Mouse (Mus musculus): ENCODE results near the gene Fam216a. TPM values are rescaled to one million over a fixed set of nuclear protein-coding genes. Genes with fewer than 3 reads are reported as not detected.
A peak's percentile ranks its signal among the peaks of the same experiment; 100 is the strongest.
"Not testable (repeated sequence)": the region's sequence is repeated elsewhere in the genome, so short reads cannot be mapped to it uniquely, and the experiment has no call there.

The Fam216a gene
- 10 to 100 TPM; 73.8 to 78.8 TPM for total RNA-seq (2021)

DNA sequence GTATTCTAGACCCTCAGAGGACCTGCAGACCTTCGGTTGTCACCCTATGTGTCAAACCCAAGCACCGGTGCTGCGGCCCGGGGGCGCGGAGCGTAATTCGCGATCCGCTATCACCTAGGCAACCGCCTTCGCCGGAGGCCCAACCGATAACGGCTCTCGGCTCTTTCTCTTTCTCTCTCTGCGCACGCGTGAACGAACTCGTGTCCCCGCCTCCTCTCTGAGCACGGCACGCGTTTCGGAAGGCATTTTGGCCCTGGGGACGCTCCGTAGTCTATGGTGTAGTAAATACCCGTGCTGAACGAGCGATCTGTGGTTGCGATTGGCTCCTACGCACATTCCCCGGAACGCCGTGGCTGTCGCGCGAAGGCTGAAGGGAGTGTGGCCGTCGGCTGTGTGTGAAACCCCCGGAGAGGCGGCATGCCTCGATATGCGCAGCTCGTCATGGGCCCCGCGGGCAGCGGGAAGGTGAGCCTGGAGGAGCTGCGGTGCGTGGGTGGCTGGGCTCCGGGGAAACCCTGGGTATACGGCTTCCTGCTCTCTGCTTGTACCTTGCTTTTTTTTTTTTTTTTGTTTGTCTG, at the start of gene Fam216a:
TSS of gene Fam216a (minus strand) at position 173 of the 578 bp plus-strand sequence.
- DNase-seq (ENCODE audit: extremely low spot score in 1 of 2, low spot score in 1 of 2): peak; percentile 99

DNA sequence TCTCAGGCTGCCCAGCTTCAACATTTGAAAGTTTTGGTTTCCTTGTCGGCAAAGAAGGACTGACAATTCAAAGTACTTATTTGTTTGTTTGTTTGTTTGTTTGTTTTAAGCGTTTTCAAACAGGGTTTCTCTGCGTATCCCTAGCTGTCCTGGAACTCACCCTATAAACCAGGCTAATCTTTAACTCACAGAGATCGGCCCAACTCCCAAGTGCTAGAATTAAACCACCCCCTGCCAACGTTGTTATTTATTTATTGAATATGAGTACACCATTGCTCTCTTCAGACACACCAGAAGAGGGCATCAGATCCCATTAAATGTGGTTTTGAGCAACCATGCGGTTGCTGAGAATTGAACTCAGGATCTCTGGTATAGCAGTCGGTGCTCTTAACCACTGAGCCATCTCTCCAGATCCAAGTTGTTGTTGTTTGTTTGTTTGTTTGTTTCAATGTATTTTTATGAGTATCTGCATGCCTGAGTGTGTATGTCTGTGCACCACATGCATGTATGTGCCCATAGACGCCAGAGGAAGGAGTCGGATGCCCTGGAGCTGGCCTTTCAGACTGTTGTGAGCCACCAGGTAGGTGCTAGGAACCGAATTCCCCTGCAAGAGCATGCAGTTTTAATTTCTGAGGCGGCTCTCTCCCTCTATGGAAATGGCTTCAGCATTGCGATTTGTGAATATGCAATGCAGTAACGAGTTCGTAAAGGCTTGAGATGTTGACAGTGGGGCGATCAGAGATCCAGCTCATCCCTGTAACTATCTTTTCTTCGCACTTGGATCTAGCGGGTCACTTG, 49.3 kb upstream of the Fam216a start, which contains the start of gene Anapc7:
TSS of gene Anapc7 (plus strand) at position 423 of the 798 bp plus-strand sequence.
- no peak for DNase-seq (ENCODE audit: extremely low spot score in 1 of 2, low spot score in 1 of 2)

DNA sequence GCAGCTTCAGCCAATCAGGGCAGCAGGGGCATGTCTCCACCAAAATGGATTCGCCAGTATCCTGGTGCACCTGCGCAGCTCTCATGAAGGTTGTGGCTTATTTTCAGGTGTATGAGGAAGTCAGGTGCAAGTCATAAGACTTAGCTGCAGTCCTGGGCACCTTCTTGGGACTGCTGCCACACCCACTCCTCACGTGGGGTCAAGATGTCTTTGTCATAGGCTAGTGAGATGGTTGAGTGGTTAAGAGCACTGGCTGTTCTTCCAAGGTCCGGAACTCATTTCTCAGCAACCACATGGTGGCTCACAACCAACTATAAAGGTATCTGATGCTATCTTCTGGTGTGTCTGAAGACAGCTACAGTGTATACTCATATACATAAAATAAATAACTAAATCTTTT, 48.5 kb upstream of the Fam216a start:
- not testable (repeated sequence) for DNase-seq (ENCODE audit: extremely low spot score in 1 of 2, low spot score in 1 of 2)

DNA sequence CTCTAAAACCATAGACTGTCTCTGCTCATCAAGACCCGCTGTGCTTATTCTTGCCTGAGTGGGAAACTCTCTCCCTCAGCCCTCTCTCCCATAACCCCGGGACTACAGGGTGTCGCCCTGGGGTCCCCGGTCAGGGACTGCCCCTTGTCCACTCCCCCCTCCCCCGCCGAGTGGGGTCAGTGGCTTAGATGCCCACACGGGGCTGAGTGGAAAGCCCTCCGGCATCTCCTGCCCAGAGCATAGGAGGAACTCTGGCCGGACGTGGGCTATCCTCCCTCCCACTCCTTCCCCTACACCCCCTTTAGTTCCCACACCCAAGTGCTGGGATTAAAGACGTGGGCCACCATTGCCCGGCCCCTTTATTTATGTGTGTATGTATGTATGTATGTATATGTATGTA, 43.3 kb upstream of the Fam216a start:
- DNase-seq (ENCODE audit: extremely low spot score in 1 of 2, low spot score in 1 of 2): no peak

DNA sequence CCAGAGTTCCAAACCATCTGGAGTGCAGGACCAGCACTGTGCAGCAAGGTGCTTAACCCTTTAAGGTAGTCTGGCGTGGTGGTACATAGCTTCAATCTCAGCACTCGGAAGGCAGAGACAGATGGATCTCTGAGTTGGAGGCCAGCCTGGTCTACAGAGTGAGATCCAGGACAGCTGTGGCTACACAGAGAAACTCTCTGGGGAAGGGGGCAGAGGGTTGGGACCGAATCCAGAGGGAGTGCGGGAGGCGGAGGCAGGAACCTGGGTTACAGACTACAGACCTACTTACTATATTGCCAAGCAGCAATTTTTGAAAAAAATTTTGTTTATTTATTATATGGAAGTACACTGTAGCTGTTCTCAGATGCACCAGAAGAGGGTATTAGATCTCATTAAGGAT, 42.2 kb upstream of the Fam216a start:
- DNase-seq (ENCODE audit: extremely low spot score in 1 of 2, low spot score in 1 of 2): no peak

DNA sequence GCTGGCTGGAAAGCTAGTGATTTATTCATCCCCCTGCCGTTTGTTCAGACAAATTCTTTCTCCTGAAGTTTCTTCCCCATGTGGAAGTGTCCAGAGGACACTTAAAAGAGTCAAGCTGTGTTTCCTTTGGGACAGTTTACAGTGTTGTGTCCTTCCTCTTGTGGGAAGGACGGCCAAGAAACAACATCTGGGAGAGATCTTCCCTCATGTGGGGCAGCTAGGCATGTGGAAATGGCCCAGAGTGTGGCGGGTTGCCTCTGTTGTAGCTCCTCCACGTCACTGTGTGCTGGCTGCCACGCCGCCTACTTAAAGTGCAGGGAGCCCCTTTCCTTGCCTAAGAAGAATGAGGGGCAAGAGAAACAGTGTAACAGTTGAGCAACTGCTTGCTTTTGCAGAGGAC, 40.7 kb upstream of the Fam216a start:
- no peak for DNase-seq (ENCODE audit: extremely low spot score in 1 of 2, low spot score in 1 of 2)

DNA sequence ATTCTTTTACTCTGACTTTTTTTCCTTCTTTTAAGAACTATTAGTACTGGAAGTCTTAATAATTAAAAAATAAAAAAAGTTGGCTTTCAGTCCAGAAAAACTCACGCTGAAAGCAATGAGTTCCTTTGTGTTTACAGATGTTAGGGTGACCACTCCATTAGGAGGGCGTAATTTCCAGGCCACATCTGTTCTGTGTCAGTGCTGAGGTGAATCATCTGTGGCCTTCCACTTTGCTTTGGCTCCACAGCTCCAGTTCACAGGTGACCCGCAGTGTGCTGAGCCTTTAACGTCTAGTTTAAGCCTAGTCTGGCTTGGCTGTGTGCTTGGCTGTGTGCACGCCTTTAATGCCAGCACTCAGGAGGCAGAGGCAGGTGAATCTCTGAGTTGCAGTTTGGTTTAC, 39.7 kb upstream of the Fam216a start:
- DNase-seq (ENCODE audit: extremely low spot score in 1 of 2, low spot score in 1 of 2): no peak

DNA sequence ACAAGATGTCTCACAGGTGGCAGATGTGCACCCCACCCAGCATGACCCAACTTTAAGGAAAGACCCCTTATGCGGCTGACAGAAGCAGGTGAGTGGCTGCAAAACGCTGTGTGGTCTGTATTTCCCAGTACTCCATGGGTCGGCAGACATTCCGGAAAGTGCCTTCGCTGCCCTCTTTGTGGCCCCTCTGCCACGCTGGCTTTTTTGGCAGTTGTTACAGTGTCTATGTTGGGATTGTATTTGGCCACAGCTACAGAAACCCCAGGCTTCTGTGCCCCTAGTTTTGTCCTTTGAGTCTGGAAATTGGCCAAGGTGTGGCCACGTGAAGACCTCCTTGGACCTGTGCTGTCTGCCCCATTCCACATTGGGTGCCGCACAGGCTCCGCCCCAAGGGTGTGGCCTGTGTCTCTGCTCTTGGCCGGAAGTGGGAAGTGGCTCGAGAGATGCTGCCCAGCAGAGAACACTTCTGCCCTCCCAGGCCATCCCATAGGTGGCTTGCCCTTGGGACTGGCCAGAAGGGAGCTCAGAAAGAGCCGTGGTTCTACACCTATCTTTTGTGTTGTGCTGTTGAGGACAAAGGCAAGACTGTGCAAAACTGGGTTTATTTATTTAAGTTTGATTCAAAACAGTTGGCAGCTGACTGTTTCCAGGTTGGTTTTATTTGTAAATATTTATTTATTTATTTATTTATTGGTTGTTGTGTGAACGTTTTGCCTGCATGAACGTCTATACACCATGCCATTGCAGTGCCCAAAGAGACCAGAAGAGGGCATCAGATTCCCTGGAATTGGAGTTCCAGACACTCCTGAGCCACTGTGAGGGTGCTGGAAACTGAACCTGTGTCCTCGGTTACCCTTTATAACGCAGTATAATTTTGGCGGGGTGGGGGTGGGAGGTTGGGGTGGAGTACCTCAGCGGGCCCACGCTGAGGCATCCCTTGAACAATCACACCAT, 37.8 kb upstream of the Fam216a start:
- no peak for DNase-seq (ENCODE audit: extremely low spot score in 1 of 2, low spot score in 1 of 2)

DNA sequence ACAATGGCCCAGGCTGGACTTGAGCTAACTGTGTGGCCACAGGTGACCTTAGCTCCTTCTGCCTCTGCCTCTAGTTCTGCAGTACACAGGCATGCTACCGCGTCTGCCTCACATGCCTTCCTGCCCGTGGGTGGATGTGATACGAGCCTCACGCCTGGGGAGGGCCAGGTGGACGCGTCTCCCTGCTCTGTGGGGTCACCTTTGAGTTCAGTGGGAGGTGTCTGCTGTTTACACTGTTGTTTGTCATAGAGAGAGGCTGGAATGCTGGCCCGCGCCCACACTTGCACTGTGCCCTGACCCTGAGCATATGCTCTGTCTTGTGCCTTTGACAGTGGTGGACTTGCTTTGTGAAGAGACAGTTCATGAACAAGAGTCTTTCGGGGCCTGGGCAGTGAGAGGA, 33.4 kb upstream of the Fam216a start:
- no peak for DNase-seq (ENCODE audit: extremely low spot score in 1 of 2, low spot score in 1 of 2)

DNA sequence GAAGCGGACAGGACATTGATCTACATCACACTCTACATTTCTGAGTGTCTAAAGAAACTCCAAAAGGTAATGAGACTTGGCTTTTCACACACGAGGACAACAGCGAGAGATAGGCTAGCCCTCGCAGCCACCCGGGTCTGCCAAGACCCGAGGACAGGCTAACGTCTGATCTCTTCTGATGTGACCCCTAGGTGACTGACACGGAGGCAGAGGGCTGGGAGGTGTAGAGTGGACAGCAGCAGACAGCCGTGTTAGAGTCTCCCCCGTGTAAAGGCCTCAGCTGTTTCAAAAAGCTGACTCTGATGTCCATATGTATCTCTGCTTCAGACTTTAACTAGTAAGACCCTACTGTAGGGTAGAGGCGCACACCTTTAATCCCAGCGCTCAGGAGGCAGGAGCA, 31.2 kb upstream of the Fam216a start:
- no peak for DNase-seq (ENCODE audit: extremely low spot score in 1 of 2, low spot score in 1 of 2)

DNA sequence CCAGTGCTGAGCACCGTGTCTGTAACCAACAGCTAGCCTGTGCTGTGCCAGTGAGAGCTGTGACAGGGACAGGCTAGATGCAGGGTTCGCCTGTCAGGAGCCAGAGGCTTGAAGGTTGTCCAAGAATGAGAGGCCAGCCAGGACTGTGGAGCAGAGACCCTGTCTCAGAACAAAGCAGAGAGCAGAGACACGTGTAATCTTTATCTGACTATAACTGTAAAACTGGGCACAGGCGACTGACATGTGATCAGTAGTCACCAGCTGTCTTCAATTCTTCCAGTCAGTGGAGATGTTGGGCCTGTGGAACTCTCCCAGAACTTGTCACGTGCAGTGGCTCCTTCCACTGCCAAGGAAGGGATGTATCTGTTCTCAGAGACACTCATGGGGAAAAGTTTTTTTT, 30.6 kb upstream of the Fam216a start:
- DNase-seq (ENCODE audit: extremely low spot score in 1 of 2, low spot score in 1 of 2): no peak

DNA sequence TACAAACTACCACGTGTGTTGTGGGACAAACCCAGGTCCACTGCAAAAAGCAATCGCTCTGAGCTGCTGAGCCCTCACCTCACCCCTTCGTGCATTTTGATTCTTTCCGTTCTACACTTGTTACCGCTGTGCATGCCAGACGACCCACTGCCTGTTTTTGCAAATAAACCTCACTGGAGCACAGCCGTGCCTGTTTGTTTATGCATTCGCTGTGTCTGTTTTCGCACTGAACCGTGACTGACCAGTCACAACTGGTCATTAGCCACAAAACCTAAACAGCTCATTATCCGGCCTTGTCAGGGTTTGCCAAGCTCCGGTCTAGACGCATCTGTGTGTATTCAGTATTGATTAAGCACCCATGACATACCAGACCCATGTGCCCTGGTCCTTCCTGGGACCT, 30.0 kb upstream of the Fam216a start:
- no peak for DNase-seq (ENCODE audit: extremely low spot score in 1 of 2, low spot score in 1 of 2)

DNA sequence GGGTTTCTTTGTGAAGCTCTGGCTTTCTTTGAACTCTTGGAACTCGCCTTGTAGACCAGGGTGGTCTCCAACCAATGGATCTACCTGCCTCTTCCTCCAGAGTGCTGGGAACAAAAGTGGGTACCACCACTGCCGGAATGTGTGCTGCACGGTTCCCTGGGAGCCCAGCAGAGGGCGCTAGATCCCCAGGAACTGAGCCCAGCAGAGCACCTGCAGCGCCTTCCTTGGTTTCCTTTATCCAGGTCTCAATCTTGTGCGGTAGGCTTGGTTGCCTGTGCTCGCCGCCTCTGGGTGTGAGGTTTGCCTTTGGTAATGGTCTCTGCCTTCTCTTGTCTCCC, 29.1 kb upstream of the Fam216a start:
- peak; percentile 73 to 85 for DNase-seq (ENCODE audit: extremely low spot score in 1 of 2, low spot score in 1 of 2)

DNA sequence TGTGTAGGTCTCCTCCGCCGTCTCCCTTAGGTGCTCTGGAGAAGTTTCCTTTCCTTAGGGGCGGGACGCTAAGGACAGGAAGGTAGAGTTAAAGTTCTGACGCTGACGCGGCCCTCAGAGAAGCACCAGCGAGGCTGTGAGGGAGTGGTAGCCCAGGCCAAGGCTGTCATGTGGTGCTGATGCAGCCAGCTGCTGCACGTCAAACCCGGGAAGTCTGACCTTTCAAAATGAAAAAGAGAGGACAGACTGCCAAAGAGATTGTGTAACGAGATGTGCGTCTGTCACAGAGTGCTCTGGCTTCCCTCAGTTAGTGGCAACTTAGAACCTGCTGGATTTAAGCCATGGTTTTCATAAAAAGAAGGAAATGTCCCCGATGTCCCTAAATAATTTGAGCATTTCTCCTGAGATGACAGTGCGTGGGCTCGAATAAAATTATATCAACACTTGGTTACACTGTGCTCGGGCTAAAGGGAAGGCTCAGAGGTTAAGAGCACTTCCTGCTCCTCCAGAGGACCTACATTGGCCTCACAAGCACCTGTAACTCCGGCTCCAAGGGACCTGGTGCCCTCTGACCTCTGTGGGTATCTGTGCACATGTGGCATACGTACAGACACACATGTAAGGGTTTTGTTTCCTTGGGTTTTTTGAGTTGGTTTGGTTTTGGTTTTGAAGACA, 28.6 kb upstream of the Fam216a start:
- DNase-seq (ENCODE audit: extremely low spot score in 1 of 2, low spot score in 1 of 2): no peak

DNA sequence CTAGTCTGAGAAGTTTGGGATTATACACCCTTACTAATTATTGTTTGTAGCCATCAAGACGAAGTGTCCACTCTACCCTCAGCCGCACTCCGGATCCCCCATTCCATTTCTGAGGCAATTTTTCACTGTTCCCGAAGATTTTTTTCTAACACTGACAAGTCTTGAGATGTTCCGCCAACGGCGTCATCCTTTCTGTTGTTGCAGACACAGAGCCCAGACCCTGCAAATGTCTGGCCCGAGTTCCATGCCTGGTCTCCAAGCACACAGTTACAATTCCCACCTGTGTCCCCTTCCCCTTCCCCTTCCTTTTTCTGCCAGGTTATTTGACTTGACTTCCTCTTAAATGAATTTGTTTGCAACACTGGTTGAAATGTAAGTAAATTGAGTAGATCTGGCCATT, 27.7 kb upstream of the Fam216a start:
- DNase-seq (ENCODE audit: extremely low spot score in 1 of 2, low spot score in 1 of 2): no peak

DNA sequence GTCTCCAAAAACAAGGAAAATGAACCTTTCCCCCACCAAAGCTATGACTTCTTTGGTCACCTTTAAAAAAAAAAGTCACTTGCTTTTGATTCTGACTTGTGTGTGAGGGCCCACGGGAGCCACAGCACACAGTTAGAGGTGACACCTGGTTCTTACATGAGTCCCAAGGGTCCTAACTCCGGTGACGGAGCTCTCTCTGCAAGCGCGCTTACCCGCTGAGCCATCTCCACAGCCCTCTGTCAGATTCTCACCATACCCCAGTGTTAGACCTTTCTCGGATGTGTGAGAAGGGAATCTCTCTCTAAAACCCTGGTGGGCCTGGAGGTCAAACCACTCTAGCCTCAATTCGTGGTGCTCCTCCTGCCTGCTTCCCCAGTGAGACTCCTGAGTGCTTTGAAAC, 25.3 kb upstream of the Fam216a start:
- no peak for DNase-seq (ENCODE audit: extremely low spot score in 1 of 2, low spot score in 1 of 2)

DNA sequence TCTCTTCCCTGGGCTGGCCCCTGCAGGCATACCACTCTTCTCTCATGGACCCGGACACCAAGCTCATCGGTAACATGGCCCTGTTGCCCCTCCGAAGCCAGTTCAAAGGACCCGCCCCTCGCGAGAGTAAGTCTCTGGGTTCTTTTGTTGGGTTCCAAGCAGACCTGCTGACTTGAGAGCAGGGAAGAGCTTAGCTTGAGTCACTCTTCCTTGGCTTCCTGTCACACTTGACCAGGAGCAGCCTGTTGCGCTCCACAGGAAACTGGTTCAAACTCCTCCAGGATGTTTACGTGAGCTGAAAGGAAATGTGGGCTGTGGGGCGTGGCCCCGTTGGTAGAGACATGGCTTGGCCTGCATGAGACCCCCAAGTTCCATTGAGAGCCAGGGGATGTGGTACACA, 24.6 kb upstream of the Fam216a start:
- no peak for DNase-seq (ENCODE audit: extremely low spot score in 1 of 2, low spot score in 1 of 2)

DNA sequence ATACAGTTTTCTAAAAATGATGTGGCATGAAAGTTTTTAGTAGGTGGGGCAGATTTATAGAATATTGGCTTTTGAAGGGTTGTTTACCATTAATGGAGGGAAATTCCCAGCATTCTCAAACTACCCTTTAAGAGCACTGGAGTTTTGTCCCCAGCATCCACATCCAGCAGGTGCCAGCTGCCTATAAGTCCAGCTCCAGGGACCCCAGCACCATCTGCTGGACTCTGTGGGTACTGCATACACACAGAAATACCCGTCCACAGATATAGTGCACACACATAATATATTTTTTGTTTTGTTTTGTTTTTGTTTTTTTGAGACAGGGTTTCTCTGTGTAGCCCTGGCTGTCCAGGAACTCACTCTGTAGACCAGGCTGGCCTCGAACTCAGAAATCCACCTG, 21.7 kb upstream of the Fam216a start:
- peak; percentile 52 to 78 for DNase-seq (ENCODE audit: extremely low spot score in 1 of 2, low spot score in 1 of 2)

DNA sequence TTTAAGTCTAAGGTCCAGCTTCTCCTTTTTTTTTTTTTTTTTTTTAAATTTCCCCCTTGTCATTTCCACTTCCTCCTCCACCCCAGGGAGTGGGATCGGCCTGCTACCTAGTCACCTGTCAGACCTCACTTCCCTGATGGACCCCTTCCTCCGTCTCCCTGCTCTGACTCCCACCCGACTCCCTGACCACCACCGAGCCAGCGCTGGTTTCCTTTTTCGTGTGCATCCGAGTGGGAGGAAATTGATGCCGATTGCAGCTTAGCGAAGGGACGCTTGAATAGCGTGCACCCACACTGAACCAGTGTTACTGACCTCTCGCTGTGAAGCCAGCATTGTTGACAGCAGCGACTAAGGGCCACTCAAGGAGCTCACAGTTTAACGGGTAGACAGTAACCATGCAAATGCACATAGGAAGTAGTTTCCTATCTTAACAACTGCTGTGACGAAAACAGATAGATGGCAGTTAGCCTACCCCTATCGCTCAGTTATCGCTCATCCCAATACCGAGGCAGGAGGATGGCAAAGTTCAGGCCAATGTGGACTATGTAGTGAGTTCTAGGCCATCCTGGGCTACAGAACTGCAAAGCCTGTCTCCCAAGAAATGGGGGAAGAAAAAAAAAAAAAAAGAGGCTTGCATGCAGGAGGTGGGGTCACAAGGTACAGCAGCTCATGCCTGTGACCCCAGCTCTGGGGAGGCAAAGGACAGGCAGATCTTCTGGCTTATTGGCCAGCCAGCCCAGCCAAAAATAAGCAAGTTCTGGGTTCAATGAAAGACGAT, 20.3 kb upstream of the Fam216a start:
- DNase-seq (ENCODE audit: extremely low spot score in 1 of 2, low spot score in 1 of 2): no peak

DNA sequence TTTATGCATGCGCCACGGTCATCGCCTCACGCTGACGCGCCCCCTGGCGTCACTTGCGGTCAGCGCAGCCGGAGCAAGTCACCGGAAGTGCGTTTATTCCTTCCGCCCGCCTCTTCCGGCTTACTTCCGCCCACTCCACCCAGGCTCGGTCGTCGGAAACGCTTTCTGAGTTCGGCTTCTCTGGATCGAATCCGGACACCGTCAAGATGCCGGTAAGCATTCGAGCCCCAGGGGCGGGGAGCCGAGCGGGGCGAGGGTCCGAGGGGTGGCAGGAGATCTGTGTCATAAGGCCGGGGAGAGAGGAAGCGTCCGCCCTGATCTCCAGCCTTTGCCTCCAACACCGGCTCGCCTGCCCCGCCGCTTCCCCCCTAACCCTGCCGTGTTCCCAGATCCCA, 19.6 kb upstream of the Fam216a start, which contains the start of gene Arpc3:
TSS of gene Arpc3 (plus strand) at position 93 of the 395 bp plus-strand sequence.
- DNase-seq (ENCODE audit: extremely low spot score in 1 of 2, low spot score in 1 of 2): peak; percentile 90 to 93

Measured in layer of hippocampus, postnatal 25 days (tissue).